Mouse (Mus musculus) left cerebral cortex, adult 8-10 months (tissue): ENCODE results near the gene Hao2. TPM values are rescaled to one million over a fixed set of nuclear protein-coding genes. Genes with fewer than 3 reads are reported as not detected.

Experiments used
- DNase-seq, 2 experiments: peaks; one replicate each; pipeline ENCODE4 v3.0.0; 2022; ENCODE audit warnings: low spot score in 2 of 2
- total RNA-seq, 4 experiments: library from RNA; stranded (reverse); gene quantifications; 2 replicates each; pipeline ENCODE4 v1.2.4; 2022

Hao2 gene
- total RNA-seq, result not detected

GRCm38 (mm10) chr3:98893057-98893772 lies at the start of gene Hao2:
Gene Hao2 (minus strand): TSS chr3:98893239.
- no peak for DNase-seq

GRCm38 (mm10) chr3:98941601-98942000 lies 48.6 kb upstream of the Hao2 start:
- no peak for DNase-seq

GRCm38 (mm10) chr3:98941066-98941551 lies 48.1 kb upstream of the Hao2 start:
- no peak for DNase-seq

- no peak for DNase-seq
Measured at GRCm38 (mm10) chr3:98940225-98940624, 47.2 kb upstream of the Hao2 start.

- no peak for DNase-seq
Measured at GRCm38 (mm10) chr3:98936446-98936845, 43.4 kb upstream of the Hao2 start.

- DNase-seq, result no peak
Measured at GRCm38 (mm10) chr3:98934601-98935000, 41.6 kb upstream of the Hao2 start.

GRCm38 (mm10) chr3:98934041-98934440 lies 41.0 kb upstream of the Hao2 start:
- DNase-seq, result no peak

- DNase-seq, result no peak
Measured at GRCm38 (mm10) chr3:98932421-98932820, 39.4 kb upstream of the Hao2 start.

GRCm38 (mm10) chr3:98931836-98932235 lies 38.8 kb upstream of the Hao2 start:
- DNase-seq, result no peak

- no peak for DNase-seq
Measured at GRCm38 (mm10) chr3:98920417-98920816, 27.4 kb upstream of the Hao2 start.

GRCm38 (mm10) chr3:98917260-98917659 lies 24.2 kb upstream of the Hao2 start:
- no peak for DNase-seq

- no peak for DNase-seq
Measured at GRCm38 (mm10) chr3:98916856-98917255, 23.8 kb upstream of the Hao2 start.

GRCm38 (mm10) chr3:98915659-98916058 lies 22.6 kb upstream of the Hao2 start:
- peak; percentile 5 to 18 for DNase-seq

- DNase-seq, result no peak
Measured at GRCm38 (mm10) chr3:98913591-98913990, 20.6 kb upstream of the Hao2 start.

- DNase-seq, result no peak
Measured at GRCm38 (mm10) chr3:98897606-98898005, 4.6 kb upstream of the Hao2 start.

GRCm38 (mm10) chr3:98895071-98895601 lies 2.1 kb upstream of the Hao2 start:
- DNase-seq, result no peak

- no peak for DNase-seq
Measured at GRCm38 (mm10) chr3:98890430-98890829, 2.6 kb downstream of the Hao2 start.

GRCm38 (mm10) chr3:98888206-98888605 lies 4.8 kb downstream of the Hao2 start:
- DNase-seq, result no peak

GRCm38 (mm10) chr3:98880831-98881230 lies 12.2 kb downstream of the Hao2 start:
- DNase-seq, result no peak

- no peak for DNase-seq
Measured at GRCm38 (mm10) chr3:98880216-98880615, 12.8 kb downstream of the Hao2 start.

GRCm38 (mm10) chr3:98868219-98868618 lies 24.8 kb downstream of the Hao2 start:
- no peak for DNase-seq

- DNase-seq, result no peak
Measured at GRCm38 (mm10) chr3:98862800-98863199, 30.2 kb downstream of the Hao2 start.

GRCm38 (mm10) chr3:98859576-98859975 lies 33.5 kb downstream of the Hao2 start, which contains the start of gene Hsd3b1:
Gene Hsd3b1 (minus strand): TSS chr3:98859794.
- DNase-seq, result no peak
